Mouse (Mus musculus): ENCODE measurements at regions not wholly inside any gene's neighbourhood (a gene's known extent, or its start where the extent isn't known, plus 50 kb on each side); places are given as distances from the start of the nearest gene placed in this dataset.

DNA sequence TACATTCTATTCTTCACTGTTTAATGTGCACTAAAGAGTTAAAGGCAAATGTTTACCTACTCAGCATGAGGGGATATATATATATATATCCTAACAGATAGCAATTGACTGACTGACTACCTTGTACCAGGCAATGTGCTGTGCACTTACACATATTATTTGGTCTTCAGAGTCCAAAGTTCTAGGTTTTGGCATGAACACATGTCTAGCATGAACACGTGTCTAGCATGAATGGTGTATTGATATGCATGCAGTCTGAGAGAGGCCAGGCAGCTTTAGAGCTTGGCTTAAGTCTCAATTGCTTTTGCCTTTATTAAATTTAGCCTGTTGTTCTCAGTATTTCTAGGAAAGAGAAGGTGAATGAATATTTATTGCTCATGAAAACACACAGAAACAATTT lies 161.4 kb downstream of the Btg1 start:
- CTCF ChIA-PET: interaction anchor here (0.6 kb wide), 1 partner anchor 632 kb away, joined by 12 read pairs; no protein-coding TSS in a partner anchor

GRCm38 (mm10) chr10:96783966-96784365 lies 167.2 kb downstream of the Btg1 start:
- CTCF ChIA-PET: no interaction called here

- CTCF ChIA-PET: no interaction called here
Measured at GRCm38 (mm10) chr10:96786903-96787571, 170.2 kb downstream of the Btg1 start.

DNA sequence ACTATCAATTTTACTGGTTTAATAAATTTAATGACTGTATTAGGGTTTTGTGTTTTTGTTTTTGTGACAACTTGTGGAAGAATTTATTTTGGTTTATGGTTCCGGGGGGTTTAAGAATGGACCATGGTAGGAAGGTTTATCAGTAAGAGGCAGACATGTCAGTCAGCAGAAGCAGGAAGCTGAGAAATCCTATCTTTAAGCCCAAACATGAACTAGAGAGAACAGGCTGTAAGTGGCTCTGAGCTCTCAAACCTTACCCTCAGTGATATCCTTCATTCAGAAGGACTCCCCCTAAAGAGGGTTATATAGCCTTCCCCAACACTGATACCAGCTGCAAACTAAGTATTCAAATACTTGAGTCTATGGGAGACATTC lies 170.8 kb downstream of the Btg1 start:
- CTCF ChIA-PET: no interaction called here

- CTCF ChIA-PET: no interaction called here
Measured at GRCm38 (mm10) chr10:96788352-96789016, 171.7 kb downstream of the Btg1 start.

DNA sequence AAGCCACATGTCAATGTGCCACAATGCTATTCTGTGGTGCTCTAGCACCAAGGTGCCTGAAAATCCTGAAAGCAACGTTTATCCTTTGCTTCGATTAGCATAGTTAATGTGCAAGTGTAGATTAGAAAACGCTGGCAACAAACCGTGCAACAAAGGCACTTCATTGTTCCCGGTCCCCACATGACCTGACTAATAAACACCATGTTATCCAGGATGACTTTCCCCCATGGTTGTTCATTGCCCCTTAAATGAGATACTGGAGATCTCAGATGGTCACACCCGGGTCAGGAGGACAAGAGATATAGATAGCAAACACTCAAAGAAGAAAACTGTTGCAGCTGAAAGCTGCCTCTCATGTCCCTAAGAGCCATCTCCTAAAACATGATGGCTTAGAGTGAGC lies 180.3 kb downstream of the Btg1 start:
- CTCF ChIA-PET: no interaction called here

- CTCF ChIA-PET: no interaction called here
Measured at GRCm38 (mm10) chr10:96800801-96801200, 184.0 kb downstream of the Btg1 start.

DNA sequence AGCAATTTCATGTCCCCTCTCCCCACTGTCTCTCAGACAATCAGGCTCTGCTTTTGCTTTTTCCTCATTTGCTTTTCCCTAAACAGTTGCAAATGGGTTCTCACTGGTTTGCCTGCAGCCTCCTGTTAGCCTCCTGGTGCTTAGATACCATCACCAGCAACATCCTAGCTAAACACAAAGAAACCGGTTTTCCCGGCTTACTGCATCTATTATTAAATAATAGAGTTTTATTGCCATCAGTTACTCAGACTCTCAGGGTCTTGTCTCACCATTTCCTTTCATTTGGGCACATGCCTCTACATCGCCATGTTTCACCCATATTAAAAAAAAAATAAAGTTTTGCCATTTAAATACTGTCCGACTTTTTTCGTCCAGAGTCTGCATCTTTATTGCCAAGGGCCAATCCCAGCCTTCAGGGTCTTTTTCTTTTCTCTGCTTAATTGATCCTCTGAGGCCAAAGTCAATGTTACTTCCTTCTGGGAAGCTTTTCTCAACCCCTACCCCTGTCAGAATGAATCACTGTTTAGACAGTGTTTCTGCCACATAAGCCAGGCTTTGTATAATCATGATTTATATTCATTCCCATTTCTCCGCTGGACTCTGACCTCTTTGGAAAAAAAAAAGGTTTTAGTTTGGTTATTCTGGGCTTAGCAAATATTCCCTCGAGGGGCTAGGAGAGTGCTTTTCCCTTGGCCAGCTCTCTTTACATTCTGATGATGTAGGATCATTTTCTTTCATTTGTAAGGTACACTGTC lies 187.4 kb downstream of the Btg1 start:
- CTCF ChIA-PET: no interaction called here

DNA sequence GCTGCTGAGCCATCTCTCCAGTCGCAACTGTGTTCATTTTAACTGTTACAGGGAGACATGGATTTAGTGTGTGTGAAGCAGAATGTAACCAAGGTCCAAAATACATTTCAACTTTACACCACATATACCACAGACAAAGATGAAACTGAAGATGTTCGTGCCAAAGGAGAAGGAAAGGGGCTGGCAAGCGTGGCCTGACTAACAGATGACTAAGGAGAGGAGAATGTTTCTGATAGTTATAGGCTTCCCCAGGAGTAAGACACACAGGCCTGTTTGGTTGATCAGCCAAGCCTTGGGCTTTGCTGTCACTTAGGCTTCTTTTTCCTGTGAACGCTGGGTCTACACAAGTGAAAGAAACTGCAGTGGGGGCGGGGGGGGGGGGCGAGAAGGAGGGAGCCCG lies 189.8 kb downstream of the Btg1 start:
- CTCF ChIA-PET: no interaction called here

GRCm38 (mm10) chr10:96821852-96822251 lies 205.0 kb downstream of the Btg1 start:
- CTCF ChIA-PET: no interaction called here

DNA sequence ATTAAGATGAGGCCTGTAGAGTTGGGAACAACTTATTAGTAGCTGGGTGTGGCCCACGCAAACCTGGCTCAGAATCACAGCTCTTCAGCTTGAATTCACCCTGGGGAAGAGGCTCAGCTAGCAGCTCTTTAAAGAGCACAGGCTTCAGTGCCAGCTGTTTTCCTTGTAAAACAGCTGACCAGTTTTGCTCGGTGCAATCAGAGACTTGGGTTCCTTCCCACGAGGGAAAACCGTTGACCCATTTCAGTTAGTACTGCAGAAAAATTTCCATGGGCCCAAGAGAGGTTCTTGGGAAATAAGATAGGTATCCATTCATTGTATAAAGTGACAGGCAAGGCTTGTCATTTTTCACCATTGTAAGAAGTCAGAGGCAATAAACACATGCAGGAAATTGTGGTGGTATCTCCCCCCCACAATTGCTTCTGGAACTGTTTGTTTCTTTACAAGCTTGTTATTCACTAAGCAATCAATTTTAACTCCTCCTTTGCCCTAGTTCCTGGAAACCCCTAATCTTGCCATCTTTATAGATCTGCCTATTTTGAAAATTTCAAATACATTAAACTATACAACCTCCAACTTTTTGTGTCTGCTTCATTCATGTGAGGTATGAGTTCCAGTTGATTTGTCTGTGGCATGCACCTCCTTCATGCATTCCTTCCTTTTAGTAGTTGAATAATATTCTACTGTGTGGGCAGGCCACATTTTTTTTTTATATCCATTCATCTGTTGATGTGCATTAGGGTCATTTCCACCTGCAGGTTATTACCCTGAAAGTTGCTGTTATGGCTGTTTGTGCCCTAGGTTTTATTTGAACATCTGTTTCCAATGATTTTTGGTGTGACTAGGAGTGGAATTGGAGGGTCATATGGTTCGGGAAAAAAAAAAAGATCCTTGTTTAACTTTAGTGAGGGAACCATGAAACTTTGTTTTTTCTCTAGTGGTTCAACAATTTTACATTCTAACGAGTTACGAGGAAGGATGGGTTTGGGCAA lies 205.8 kb downstream of the Btg1 start:
- CTCF ChIA-PET: no interaction called here

GRCm38 (mm10) chr10:96826234-96826788 lies 209.5 kb downstream of the Btg1 start:
- CTCF ChIA-PET: interaction anchor here (0.7 kb wide), 2 partner anchors 16 to 1736 kb away, joined by 5 to 10 read pairs; no protein-coding TSS in a partner anchor

DNA sequence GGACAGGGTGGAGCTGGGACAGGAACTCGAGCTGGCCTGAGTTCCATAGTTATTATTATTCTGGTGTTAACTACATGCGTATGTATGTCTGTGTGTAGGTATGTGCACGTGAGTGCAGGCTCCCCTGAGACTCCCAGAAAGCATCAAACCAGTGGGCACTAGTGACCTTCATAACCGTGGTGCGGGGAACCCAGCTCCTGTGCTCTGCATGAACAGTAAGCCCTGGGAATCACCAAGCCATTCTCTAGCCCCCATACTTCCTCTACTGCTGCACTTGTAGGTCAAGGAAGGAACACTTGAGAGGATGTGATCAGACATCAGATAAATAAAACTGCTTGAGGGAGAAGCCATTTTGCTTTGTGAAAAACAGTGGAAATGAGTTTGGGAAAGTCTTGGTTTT lies 211.2 kb downstream of the Btg1 start:
- CTCF ChIA-PET: no interaction called here

DNA sequence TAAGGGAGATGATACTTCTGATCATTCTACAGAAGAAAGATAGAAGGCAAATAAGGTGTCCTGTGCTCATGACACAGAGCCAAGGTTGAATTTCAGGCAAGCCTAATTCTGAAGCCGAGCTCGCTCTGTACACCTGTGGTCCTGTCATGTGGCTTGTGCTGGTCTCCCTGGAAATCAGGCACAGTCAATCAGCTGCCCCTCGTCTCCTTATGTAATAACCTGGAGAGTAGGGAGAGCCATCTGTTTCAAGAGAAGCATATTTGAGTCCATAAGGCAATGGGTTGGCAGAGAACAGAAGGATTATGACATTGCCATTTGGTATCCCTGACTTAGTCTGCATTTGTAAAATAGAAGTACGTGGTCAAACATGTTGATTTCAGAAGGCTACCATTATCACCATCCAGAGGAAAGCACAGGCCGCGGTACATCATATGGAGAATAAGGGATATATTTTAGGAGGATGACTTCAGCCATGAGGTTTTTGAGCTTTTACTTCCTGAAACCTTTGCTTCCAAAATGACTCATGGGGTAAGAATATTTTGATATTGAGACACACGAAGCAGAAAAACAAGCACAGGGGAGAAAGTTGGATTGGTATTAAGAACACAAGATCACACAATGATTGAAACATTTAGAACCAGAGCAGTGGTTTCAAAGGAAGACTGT lies 211.9 kb downstream of the Btg1 start:
- CTCF ChIA-PET: no interaction called here

DNA sequence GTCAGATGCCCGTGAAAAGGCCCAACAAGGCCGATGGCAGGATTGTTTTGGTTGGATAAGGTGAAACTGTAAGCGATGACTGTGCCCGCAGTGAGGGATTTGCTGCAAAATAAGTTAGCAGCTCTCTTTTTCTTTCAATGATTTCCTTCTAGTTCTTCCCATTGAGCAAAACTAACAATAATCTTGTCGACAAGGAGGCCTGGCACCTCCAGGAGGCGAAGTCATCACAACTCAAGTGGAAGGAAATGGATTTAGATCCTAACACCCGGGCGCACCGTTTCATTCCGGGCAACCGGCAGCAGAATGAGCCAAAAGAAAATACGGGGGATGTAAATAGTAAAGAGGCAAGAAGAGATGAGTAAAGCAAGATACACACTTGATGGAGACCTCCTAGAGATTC lies 214.3 kb downstream of the Btg1 start:
- CTCF ChIA-PET: interaction anchor here (0.7 kb wide), 1 partner anchor 1945 kb away, joined by 3 read pairs; no protein-coding TSS in a partner anchor

GRCm38 (mm10) chr10:96837230-96837629 lies 220.4 kb downstream of the Btg1 start:
- CTCF ChIA-PET: no interaction called here

DNA sequence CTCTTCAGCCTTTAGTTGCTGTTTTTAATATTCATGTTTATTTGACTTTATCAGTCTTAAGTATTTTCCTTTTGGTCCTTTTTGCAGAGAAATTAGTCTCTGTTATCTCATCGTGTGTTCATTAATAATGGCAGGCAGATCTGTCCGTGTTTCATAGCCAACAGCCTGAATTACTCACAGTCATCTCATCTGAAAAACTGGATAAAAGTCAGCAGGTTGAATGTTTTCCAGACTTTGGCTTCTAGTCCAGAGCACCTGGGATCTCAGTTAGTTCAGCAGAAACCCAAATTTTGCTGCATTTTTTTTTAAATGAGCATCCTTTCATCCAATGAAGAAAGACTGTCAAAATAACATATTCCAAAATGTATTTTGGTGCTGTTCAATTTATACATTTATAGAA lies 224.3 kb downstream of the Btg1 start:
- CTCF ChIA-PET: interaction anchor here (0.7 kb wide), 1 partner anchor 327 kb away, joined by 3 read pairs; no protein-coding TSS in a partner anchor

DNA sequence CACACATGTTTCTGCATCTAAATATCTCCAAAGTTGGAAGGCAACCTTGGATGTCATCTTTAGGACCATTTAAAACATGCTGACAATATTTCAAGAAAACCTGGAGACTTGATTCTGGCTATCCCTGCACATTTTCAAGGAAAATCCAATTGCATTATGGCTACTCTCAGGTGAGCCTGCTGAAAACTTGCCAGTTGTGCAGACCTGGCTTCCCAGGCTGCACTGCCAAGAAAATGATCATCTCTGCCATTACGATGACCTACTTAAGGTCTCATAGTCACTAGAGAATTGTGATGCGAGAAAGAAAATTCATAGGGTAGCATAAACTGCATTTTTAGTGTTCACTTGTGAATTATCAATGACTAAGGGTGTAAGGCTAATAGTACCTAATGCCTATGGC lies 225.2 kb downstream of the Btg1 start:
- CTCF ChIA-PET: interaction anchor here (0.7 kb wide), 1 partner anchor 327 kb away, joined by 3 read pairs; no protein-coding TSS in a partner anchor

DNA sequence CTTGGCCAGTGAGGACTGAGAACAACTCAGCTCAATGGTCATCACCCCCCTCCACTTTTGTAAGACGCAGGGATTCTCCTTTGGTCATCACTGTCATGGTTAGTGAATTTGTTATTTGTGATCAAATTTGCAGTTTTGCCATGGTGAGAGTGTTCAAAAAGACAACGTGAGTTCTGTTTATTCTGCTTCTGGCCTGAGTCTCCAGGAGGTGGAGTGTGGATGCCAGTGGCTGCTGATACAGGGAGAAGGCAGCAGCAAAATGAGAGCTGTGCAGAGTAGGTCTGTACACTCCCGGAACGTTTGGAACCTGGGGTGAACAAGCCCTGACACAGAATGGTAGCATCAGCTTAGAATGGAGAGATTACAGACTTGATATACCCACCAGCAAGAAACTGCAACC lies 229.1 kb downstream of the Btg1 start:
- CTCF ChIA-PET: no interaction called here

DNA sequence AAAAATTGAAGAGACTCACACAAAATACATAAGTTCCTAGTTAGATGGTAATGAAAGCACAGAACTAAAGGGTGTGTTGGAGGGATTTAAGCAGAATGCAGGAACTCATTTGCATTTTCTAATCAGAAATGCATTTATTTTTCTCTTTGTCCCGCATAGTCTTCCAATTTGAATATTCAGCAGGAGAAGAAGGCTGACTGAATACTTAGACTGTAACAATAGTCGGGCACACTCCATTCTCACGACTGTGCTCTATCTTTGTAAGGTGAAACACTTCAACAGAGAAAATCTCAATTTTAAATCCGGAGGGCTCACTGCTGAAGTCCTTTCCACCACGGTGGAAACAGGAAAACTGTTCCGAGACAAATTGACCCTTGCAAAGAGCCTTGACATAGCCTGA lies 230.2 kb downstream of the Btg1 start:
- CTCF ChIA-PET: no interaction called here
